Mouse (Mus musculus) liver, embryonic 16.5 days (tissue): ENCODE results near the gene Camta2. TPM values are rescaled to one million over a fixed set of nuclear protein-coding genes. Genes with fewer than 3 reads are reported as not detected.

Source experiments
- ATAC-seq: fragments of 200-750 bp; cut with Nextera tagmentation; 2 replicates; pipeline ENCODE4 v1.8.0; 2017; ENCODE audit warnings: low read depth, mild to moderate bottlenecking, moderate number of reproducible peaks, moderate library complexity
- H3K27ac ChIP-seq: fragments of 300-500 bp; sonication (generic); 2 replicates; pipeline ENCODE4 v1.5.1; 2014; ENCODE audit warnings: mild to moderate bottlenecking, low read length
- H3K27me3 ChIP-seq: fragments of 300-500 bp; sonication (generic); 2 replicates; pipeline ENCODE4 v1.6.1; 2014; ENCODE audit warnings: low read depth, low read length, mixed read lengths; ENCODE audit not compliant: control insufficient read depth, insufficient read depth
- H3K36me3 ChIP-seq: fragments of 300-500 bp; sonication (generic); 2 replicates; pipeline ENCODE4 v1.6.1; 2014; ENCODE audit warnings: mild to moderate bottlenecking; ENCODE audit not compliant: control insufficient read depth, insufficient read depth
- H3K4me1 ChIP-seq: fragments of 300-500 bp; sonication (generic); 2 replicates; pipeline ENCODE4 v1.6.1; 2014; ENCODE audit warnings: low read depth, low read length, mixed read lengths; ENCODE audit not compliant: control insufficient read depth
- H3K4me2 ChIP-seq: fragments of 300-500 bp; sonication (generic); 2 replicates; pipeline ENCODE4 v1.6.1; 2014; ENCODE audit warnings: low read depth, low read length, mixed read lengths
- H3K4me3 ChIP-seq: fragments of 300-500 bp; sonication (generic); 2 replicates; pipeline ENCODE4 v1.5.1; 2014; ENCODE audit warnings: low read depth, mild to moderate bottlenecking, low read length
- H3K9ac ChIP-seq: fragments of 300-500 bp; sonication (generic); 2 replicates; pipeline ENCODE4 v1.6.1; 2014; ENCODE audit warnings: low read depth, low read length
- H3K9me3 ChIP-seq: fragments of 300-500 bp; sonication (generic); replicated peaks from 2 replicates; pipeline ENCODE4 v1.6.1; 2016; ENCODE audit warnings: low read length; ENCODE audit not compliant: control insufficient read depth
- WGBS: fragments of 180-500 bp; shearing (Covaris S2); extraction: QIAGEN DNeasy Blood & Tissue Kit; methylation state at CpG from one replicate; pipeline ENCODE4 v1.1.7; 2014; ENCODE audit not compliant: insufficient replicate concordance; 5-methylcytosine and 5-hydroxymethylcytosine counted together
- polyA plus RNA-seq: library from polyadenylated mRNA; unstranded; fragments of >200 nt; fragmentation: Nextera tagmentation; extraction: Ambion mirVana; gene quantifications from 2 replicates; pipeline ENCODE4 v1.2.1, GENCODE M21; 2015

The Camta2 gene
- polyA plus RNA-seq, 1 experiment from 2014 or later: 4.3 TPM

DNA sequence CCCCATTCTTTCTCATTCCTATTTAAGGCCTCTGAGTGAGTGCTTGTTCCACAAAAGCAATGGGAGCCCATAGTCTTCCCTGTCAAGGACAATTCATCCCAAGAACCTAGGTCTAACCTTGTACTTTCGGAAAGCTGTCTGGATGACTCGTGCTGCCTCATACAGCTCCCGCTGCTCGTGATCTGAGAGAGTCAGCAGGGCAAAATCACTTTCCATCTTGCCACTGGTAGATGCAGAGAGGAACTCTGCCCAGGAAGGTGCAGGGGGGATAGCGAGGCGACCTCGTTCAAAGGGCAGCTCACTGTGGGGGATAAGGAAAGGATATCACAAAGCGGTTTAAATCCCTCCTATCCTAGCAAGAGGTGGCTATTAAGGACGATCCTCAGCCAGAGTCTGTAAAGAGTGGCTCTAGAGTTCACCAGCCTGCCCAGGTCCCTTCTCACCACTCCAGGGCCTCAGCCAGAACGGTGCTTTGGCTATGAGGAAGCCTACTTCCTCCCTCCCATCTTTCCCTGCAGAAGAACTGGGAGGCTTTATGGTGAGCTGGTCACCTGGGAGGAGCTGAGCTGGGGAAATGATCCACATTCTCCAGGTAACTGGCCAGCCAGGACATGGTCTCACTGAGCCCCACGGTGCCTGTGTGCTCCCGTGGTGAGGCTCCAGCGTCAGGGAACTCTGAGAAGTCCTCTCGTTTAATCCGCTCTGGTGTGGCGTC, 16.4 kb downstream of the Camta2 start:
- ATAC-seq: no peak
- H3K27ac ChIP-seq: no peak overlapping the region
- H3K4me3 ChIP-seq: no peak overlapping the region
- no peaks in the 10 kb centered on the region for H3K9me3 ChIP-seq
- H3K36me3 ChIP-seq: no peaks in the 10 kb centered on the region
- 78% methylated on average over 16 of the region's 16 CpGs for WGBS
- H3K4me2 ChIP-seq: no peak overlapping the region
- no peaks in the 10 kb centered on the region for H3K27me3 ChIP-seq
- no peak overlapping the region for H3K9ac ChIP-seq
- H3K4me1 ChIP-seq: peaks cover 27% of the 10 kb centered on the region

DNA sequence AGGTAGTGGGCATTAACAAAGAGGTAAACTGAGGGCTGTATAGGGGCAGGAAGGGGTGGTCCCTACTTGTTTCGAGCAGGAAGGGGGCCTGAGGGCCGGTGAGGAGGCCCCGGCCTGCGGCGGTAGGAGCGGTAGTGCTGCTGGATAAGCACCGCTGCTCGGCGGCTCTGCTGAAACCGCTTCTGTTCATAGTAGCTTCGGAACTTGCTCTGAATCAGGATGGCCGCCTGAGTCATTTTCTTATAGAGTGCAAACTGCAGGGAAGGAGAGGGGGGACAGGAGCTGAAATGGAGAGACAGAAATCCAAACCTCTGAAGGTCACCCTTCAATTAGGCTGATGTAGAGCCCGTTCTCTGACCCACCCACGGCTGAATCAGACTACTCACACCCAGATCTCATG, 17.4 kb downstream of the Camta2 start:
- peak overlapping the region; percentile 81 for H3K4me3 ChIP-seq
- H3K36me3 ChIP-seq: no peaks in the 10 kb centered on the region
- WGBS: 61% methylated on average over 14 of the region's 14 CpGs
- peak overlapping the region; percentile 98 for H3K27ac ChIP-seq
- H3K4me2 ChIP-seq: peak overlapping the region; percentile 98
- H3K9ac ChIP-seq: peak overlapping the region; percentile 84
- no peak for ATAC-seq
- H3K4me1 ChIP-seq: peaks cover 27% of the 10 kb centered on the region
- H3K27me3 ChIP-seq: no peaks in the 10 kb centered on the region
- no peaks in the 10 kb centered on the region for H3K9me3 ChIP-seq

DNA sequence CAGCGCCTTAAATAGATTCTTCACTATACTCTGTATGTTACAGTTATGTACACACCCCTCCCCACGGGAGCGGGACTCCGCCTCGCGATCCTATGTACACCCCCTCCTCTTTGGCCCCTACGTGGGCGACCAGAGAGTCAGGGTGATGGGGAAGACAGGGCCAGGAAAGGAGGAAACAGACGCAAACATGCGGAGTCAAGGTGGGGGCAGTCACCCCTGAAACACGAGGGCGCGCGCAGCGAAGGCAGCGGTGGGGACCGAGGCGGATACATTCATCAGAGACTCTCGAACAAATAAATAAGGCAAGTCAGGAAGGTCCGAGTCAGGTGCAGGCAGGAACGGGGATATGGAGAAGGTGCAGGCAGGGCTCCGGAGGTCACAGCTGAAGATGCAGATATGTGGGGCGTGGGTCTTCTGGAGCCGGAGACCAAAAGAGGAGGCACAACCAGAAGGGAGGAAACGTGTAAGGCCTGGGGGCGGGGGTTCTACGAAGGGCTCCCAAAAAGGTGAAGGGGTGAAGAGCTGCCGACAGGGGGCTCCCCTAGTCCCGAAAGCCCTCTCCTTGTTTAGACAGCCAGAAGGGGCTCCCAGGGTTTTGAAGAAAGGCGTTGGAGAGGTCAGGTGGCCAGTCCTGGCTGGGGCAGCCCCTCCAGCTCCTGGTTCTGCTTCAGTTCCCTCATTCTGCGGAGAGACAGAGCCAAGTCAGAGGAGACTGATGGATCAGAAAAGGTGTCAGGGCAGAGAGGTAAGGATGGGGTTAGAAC, 18.1 kb downstream of the Camta2 start:
- Histone ChIP-seq H3K36me3 (0 out of 2 replicates have a peak, but pooled peaks cover 2% of the 10 kb centered on the region), H3K9ac (peak overlapping the region; percentile 84), H3K9me3 (no peaks in the 10 kb centered on the region), H3K4me1 (peaks cover 27% of the 10 kb centered on the region), H3K27ac (peak overlapping the region; percentile 98), H3K4me3 (peak overlapping the region; percentile 81), H3K27me3 (no peaks in the 10 kb centered on the region), H3K4me2 (peak overlapping the region; percentile 98)
- WGBS: 1% methylated on average over 31 of the region's 31 CpGs
- peak; percentile 1; the same call in 1 of the 2 replicates for ATAC-seq

DNA sequence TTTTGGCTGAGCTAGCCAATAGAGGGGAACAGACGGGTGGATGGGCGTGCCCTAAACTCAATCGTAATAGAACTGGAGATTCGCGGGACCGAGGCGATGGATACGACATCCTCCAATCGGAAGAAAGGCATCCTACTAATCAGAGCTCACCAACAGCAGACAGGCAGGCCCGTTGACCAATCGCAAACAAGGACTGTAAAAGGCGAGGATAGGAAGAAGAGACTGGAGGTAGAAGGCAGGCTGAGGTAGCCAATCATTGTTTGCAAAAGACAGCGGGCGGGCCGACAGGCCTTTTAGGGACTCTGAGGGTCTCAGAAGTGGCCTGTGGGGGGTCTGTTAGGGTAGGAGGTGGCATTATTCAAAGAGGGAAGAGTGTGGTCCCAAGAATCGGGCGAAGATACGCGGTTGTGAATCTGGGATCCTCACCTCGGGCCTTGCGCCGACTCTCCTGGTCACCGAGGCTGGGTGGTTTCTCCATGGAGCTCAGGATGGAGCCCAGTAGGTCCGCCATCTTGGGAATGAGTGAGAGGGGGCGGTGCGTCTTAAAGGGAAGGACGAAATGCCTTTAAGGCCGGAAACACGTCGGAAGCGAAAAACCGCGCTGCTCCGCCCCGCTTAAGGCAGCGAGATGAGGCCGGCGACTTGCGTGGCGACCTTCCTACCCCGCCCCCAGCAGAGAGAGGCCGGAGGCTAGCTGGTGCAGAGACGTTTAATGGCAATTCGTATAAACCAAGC, 19.0 kb downstream of the Camta2 start, which contains the start of gene Spag7:
Gene Spag7 (minus strand): TSS at position 646 of the 735 bp plus-strand sequence.
- H3K27ac ChIP-seq: peak within 1 kb of the TSS; percentile 98
- H3K9ac ChIP-seq: peak within 1 kb of the TSS; percentile 84
- peak within 1 kb of the TSS; percentile 81 for H3K4me3 ChIP-seq
- no peaks in the 10 kb centered on the region for H3K9me3 ChIP-seq
- H3K4me2 ChIP-seq: peak within 1 kb of the TSS; percentile 98
- H3K36me3 ChIP-seq: peaks cover 10% of the 10 kb centered on the region
- ATAC-seq: peak; percentile 91
- WGBS: under 1% methylated on average over 44 of the region's 44 CpGs
- peaks cover 27% of the 10 kb centered on the region for H3K4me1 ChIP-seq
- no peaks in the 10 kb centered on the region for H3K27me3 ChIP-seq

DNA sequence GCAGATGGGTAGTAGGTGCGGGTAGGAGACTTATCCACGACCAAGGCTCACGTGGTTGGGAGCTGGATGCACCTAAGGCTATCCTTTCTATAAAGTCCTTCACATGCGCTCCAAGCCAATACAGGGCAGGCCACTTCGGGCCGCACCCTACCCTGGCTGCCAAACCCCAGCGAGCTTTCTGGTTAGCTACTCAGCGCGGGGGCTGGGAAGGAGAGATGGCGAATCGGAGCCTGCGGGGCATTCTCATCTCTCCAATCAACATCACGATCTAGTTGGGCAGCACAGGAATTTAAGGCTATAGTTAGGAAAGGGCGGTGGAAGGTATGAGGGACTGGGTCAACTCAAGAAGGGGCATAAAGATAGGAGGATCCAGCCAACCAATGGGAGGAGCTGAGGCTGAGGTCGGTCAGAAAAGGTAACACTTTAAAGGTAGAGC, 19.6 kb downstream of the Camta2 start:
- Histone ChIP-seq H3K27ac (peak overlapping the region; percentile 95), H3K36me3 (peaks cover 14% of the 10 kb centered on the region), H3K9me3 (no peaks in the 10 kb centered on the region), H3K9ac (peak overlapping the region; percentile 57), H3K27me3 (no peaks in the 10 kb centered on the region), H3K4me3 (peak overlapping the region; percentile 81), H3K4me1 (peaks cover 27% of the 10 kb centered on the region), H3K4me2 (peak overlapping the region; percentile 98)
- peak; percentile 49 for ATAC-seq
- under 1% methylated on average over 15 of the region's 15 CpGs for WGBS

DNA sequence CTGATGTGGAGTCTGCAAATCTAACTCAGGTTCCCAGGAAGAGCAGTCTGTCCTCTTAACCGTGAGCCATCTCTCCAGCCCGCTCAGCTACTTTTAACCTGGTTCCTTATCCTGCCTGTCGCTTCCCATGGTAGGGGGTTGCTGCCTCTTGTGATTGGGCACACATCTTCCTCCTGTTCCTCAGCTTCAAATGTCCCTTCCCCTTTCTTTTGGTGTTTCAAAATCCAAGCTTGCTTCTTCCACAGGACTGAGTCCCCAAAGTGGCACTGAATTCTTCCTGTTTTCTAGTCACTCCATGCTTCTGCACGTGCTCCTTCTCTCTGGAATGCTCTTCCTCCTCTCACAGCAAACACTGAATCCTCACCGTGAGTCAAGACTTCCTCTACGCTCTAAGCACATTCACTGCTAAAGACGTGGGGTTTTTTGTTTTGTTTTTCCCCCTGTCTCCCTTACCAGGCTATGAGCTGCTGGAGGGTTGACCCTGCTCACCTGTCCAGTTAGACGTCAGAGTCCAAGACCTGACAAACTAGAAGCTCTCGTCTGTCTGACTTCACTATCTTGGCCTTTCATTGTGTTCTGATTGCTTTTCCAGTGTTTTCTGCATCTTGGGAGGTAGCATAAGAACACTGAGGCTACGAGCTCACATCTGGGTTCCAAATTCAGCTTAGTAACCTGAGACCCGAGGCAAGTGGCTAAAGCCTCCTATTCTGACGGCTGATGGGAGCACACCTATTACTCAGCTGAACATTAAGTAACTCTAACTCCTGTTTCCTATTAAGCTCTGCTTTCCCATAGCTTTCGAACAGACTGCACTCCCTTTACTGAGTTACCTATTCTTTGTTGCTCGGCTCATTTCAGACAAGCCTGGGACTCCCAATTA, 20.4 kb downstream of the Camta2 start:
- Histone ChIP-seq H3K9ac (peak overlapping the region; percentile 57), H3K36me3 (peaks cover 20% of the 10 kb centered on the region), H3K4me3 (peak overlapping the region; percentile 81), H3K27ac (peak overlapping the region; percentile 95), H3K9me3 (no peaks in the 10 kb centered on the region), H3K4me1 (peaks cover 27% of the 10 kb centered on the region), H3K27me3 (no peaks in the 10 kb centered on the region), H3K4me2 (peak overlapping the region; percentile 98)
- WGBS: 63% methylated on average over 14 of the region's 14 CpGs
- ATAC-seq: no peak

DNA sequence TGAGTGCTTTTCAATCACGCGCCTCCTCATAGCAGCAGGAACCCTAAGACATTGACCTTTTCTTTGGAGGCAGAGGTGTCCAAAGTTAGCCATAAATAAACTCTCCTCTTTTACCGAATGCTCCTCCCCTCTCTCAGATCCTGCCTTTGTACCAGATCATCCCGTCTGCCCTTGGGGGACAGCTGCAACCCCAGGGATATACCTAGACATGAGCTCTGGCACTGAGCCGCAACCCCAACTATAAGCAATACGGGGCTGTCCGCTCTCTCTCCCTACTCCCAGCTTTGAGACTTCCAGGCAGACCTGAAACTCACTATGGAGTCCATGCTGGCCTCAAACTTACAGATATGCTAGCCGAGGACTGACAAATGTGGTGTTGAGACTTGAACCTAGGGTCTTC, 21.2 kb downstream of the Camta2 start:
- Histone ChIP-seq H3K27ac (no peak overlapping the region), H3K9me3 (no peaks in the 10 kb centered on the region), H3K9ac (no peak overlapping the region), H3K4me3 (no peak overlapping the region), H3K4me2 (0 out of 2 replicates have a peak overlapping the region, but pooled peaks have one; percentile 98), H3K36me3 (peaks cover 24% of the 10 kb centered on the region), H3K27me3 (no peaks in the 10 kb centered on the region), H3K4me1 (peaks cover 22% of the 10 kb centered on the region)
- no peak for ATAC-seq
- 80% methylated on average over 8 of the region's 8 CpGs for WGBS

DNA sequence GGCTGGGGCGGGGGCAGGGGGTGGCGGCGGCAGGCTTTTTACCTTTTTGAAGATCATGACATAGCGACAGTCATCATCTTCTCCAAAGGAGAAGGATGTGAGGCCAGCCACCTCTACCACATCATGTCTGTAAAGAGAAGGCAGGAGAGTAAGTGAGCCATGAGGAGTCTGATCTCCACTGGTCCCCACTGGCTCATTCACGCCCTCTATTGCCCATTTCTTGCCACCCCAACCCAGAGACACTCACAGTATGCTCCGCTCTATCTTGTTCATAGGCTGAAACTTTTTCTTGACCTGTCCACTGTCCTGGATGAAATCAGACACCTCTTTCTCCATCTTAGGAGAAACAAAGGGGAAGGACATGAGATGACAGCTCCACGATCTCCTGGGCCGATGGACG, 23.2 kb downstream of the Camta2 start:
- Histone ChIP-seq H3K9ac (no peak overlapping the region), H3K4me3 (no peak overlapping the region), H3K4me1 (peaks cover 13% of the 10 kb centered on the region), H3K4me2 (no peak overlapping the region), H3K27ac (no peak overlapping the region), H3K9me3 (no peaks in the 10 kb centered on the region), H3K36me3 (peaks cover 24% of the 10 kb centered on the region), H3K27me3 (no peaks in the 10 kb centered on the region)
- WGBS: 83% methylated on average over 9 of the region's 9 CpGs
- ATAC-seq: no peak
